Mouse (Mus musculus) neural tube, embryonic 10.5 days (tissue): ENCODE results near the gene Prss42.
"Not testable (repeated sequence)": the region's sequence is repeated elsewhere in the genome, so short reads cannot be mapped to it uniquely, and the experiment has no call there.

Source experiments
- DNase-seq: peaks from one replicate; pipeline ENCODE4 v3.0.0-alpha.2; 2017; ENCODE audit warnings: low spot score; ENCODE audit errors: extremely low spot score

The Prss42 gene

GRCm38 (mm10) chr9:110788169-110788568 lies 9.8 kb upstream of the Prss42 start:
- no peak for DNase-seq

- no peak for DNase-seq
These were observed 7.5 kb upstream of the Prss42 start for GRCm38 (mm10) chr9:110790462-110790861.

- no peak for DNase-seq
These were observed 953 bp upstream of the Prss42 start for GRCm38 (mm10) chr9:110797013-110797412.

DNA sequence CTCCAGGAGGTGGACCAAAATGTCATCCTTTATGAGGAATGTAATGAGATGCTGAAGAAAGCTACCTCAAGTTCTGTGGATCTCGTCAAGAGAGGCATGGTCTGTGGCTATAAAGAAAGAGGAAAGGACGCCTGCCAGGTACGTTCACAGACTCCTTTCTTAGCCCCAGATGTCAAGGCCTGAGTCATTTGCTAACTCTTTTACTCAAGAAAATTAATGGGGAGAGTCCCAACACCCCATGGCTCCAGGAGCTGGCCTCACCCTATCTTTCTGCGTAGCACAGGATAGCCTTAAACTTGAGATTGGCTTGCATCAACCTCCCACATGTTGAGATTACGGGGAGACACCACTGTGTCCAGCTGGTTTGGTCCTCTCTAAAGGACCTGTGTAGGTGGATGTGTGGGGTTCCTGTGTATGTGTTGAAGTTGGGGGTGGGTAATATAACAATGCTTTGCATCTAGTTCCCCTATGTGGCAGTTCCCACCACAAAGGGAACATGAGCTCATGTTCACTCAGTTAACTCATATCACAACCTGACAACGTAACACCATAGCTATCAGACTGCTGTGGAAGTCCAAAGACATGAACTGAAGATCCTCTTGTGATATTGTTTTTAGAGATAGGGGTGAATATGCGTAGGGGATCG lies 3.0 kb downstream of the Prss42 start:
- no peak for DNase-seq

DNA sequence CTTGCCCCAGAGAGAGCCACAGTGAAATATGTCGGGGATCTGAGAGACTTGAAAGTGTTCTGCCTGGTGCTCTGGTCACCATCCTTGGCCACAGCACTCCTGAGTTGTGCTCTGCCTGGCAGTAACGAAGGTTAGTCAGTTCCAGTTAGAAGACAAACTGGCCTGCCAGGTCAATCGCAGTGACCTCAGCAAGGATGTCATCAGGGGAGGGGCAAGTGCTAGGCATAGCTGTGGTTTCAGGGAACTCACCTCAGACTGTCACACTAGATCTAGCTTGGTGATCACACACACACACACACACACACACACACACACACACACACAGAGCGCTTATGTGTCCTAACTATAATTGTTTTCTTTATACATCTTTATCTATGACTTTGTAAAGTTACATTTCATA lies 5.3 kb downstream of the Prss42 start:
- no peak for DNase-seq

DNA sequence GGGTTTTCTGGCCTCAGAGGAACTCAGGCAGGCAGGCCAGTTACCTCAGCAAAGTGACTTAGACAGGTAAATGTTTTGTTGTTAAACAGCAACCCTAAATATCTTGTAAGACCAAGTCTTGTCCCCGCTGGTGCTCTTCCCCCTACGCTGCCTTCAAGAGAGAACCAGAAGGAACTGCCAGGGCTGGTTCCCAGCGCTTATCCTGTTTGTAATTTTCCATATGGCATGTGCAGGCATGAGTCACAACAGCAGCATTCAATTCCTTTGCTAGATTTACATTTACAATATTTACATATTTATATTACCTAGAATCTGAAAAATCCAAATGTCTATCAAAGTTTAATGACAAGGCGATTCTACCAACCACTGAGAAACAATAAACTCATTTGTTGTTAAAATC lies 12.1 kb downstream of the Prss42 start:
- no peak for DNase-seq

- DNase-seq = no peak
These were observed 15.8 kb downstream of the Prss42 start, which contains the start of gene Prss44 for GRCm38 (mm10) chr9:110813789-110814188. TSS of gene Prss44 (plus strand) at chr9:110813994.

GRCm38 (mm10) chr9:110820546-110820945 lies 22.6 kb downstream of the Prss42 start:
- DNase-seq = not testable (repeated sequence)

- DNase-seq = no peak
These were observed 23.5 kb downstream of the Prss42 start for GRCm38 (mm10) chr9:110821436-110821835.

DNA sequence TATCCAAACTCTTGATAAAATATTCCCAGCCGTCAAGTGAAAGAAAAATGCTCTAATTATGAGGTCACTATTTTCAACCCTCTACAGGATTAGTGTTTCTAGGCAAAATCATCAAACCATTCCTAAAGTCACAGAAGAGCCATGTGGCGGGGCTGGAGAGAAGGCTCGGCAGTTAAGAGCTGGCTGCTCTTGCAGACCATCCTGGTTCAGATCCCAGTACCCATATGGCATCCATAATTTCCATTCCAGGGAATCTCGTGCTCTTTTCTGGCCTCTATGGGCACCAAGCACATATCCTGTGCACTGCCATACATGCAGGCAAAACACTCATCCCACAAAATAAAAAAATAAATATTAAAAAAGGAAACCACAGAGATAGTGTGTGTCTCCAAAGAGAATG lies 27.5 kb downstream of the Prss42 start:
- no peak for DNase-seq

GRCm38 (mm10) chr9:110825832-110826231 lies 27.9 kb downstream of the Prss42 start:
- no peak for DNase-seq

DNA sequence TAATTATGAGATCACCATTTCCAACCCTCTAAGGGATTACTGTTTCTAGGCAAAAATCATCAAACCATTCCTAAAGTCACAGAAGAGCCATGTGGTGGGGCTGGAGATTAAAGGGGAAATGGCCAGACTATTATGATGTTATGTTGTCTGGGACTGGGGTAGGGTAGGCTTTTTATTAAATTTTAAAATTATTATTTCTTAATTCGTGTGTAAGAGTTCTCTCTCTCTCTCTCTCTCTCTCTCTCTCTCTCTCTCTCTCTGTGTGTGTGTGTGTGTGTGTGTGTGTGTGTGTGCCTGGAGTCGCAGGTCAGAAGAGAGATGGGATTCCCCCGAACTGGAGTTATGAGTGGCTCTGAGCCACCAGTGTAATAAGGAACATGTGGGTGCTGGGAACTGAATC lies 28.4 kb downstream of the Prss42 start, which contains the start of gene Prss43:
Prss43 (plus strand) TSS at position 301 of the 400 bp plus-strand sequence.
- no peak for DNase-seq

DNA sequence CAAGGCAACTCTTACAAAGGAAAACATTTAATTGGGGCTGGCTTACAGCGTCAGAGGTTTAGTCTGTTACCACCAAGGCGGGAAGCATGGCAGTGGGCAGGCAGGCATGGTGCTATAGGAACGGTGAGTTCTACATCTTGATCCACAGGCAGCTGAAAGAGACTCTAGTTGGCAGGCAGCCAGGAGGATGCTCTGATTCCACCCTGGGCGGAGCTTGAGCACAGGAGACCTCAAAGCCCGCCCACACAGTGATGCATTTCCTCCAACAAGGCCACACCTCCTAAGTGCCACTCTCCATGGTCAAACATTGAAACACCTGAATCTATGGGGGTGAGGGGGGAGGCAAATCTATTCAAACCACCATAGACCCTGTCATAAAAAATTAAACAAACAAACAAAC lies 35.1 kb downstream of the Prss42 start:
- no peak for DNase-seq

DNA sequence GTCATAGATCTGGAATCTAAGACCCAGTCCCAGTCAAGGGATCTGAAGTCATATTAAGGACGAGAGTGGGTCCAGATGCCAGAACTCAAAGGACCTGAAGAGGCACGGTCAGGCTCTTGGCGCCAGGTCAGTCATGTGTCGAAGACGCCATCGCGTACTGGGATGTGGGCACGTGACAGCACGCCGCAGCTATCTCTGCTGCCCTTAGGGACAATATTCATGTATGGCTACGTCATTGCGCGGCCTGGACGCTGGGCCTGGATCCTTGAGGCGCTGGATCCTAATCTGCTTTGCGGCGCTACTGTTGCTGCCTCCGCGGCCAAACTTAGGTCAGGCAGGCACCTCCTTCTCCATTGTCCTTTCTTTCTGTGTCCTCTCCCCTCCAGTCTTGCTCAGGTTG lies 36.4 kb downstream of the Prss42 start, which contains the start of gene Prss45:
Prss45 (plus strand) TSS at position 178 of the 400 bp plus-strand sequence.
- no peak for DNase-seq

DNA sequence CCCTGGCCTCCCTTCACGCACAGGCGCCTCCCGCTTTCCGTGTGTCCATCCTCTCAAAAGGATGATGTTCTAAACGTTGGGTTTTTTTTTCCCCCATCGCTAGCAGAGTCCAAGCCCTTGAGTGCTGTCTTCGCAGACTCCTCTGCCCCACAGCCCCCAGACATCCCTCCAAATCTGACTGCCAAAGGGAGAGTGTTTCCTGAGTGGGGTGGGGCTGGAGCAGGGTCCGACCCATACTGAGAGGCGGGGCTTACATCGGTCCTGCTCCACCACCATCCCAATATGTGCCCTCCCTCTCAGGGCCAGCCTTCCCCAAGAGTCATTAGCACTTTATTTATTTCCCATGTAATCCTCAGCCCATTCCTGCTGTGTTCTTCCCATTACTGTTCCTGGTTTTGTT lies 37.0 kb downstream of the Prss42 start:
- DNase-seq = no peak

DNA sequence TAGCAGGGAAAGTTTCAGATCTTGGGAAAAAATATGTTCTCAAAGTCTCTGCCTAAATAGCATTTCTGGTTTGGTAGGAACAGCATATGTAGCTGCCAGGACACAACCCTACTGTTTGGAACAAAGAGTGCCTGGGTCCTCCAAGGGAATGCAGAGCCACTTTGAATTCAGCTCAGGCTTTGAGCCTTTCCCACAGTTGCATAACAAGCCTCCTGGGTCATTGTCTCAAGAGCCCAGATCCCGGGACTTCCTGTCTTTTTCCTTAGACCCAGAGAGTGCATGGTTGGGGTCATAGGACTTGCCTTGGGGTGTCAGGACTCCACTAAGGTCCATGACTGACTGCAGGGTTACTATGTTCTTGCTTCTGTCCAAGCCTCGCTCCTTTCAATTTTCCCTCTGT lies 38.1 kb downstream of the Prss42 start:
- DNase-seq = no peak

DNA sequence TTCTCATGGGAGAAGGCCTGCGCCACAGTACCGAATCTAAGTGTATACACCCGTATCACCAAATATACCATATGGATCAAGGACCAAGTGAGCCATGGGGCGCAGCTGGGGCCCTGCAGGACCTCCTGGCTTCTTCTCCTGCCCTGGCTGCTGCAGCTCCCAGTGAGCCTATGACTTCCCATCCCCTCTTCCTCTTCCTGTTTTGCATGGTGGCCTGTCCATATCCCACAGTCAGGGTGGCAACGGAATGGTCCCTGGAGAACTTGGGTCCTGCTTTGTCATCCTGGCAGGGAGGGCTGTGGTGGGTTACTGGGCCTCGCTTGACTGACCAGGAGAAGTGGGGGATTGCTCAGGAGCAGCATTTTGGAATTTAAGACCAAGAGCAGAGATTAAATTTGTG lies 42.9 kb downstream of the Prss42 start:
- DNase-seq = no peak

DNA sequence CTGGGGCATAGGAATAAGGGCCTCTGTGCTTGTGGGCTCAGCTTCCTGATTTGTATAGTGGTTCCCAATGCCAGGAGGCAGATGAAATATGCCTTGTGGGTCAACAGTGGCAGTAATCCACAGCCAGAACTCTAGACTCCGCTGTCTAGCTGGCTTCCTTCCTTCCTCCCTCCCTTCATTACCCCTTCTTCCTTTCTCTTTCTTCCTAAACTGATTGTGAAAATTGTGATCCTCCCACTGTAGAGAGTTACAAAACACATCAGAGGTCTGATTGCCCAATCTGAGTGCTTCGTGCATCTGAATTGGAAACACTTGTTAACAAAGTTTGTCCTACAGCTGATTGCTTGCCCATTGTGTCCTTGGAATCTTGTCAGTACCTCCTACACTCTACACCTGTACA lies 43.5 kb downstream of the Prss42 start:
- no peak for DNase-seq

GRCm38 (mm10) chr9:110844206-110844605 lies 46.2 kb downstream of the Prss42 start, which contains the start of gene Prss46:
TSS of gene Prss46 (plus strand) at chr9:110844506.
- DNase-seq = no peak

- no peak for DNase-seq
These were observed 51.2 kb downstream of the Prss42 start for GRCm38 (mm10) chr9:110849162-110849561.
